Mouse (Mus musculus) liver, adult 2 months (tissue): ENCODE data around the gene Lrrc10b.
A peak's percentile ranks its signal among the peaks of the same experiment; 100 is the strongest.

Experiments used
- CTCF ChIP-seq: fragments of 200-500 bp; IDR thresholded peaks from 2 replicates; pipeline ENCODE4 v1.5.1; 2011; ENCODE audit warnings: low read depth, low read length, control low read depth
- POLR2A ChIP-seq: fragments of 200-500 bp; IDR thresholded peaks from 2 replicates; pipeline ENCODE4 v1.6.1; 2011; ENCODE audit warnings: low read length, control low read depth; ENCODE audit not compliant: insufficient read depth; ENCODE audit errors: extremely low read depth

DNA sequence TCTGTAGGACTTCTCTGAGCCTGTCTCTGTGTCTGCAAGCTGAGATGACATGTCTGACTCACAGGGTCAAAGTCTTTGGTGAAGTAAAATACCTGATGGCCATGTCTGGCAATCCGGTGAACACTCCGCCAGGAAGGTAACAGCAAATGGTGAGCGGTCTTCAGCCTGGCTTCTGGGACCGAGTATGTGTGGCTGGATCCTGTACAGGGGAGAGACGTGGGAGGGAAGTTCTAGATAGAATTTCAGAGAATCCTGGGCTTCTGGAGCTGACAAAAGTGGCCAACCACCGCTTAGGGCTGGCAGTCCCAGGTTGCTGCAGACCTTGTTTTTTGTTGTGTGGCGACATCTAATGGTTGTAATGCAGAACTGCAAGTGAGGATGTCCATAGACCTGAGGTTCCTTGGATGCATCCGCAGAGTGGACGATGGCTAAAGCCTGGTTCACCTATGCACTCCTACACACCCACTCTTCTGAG lies 29.0 kb upstream of the Lrrc10b start:
- TF ChIP-seq CTCF (peak; percentile 79), POLR2A (no peak)
